Mouse (Mus musculus): Measurements from ENCODE around the gene Cyb5r1. TPM values are rescaled to one million over a fixed set of nuclear protein-coding genes. Genes with fewer than 3 reads are reported as not detected.
A peak's percentile ranks its signal among the peaks of the same experiment; 100 is the strongest.

The Cyb5r1 gene
- total RNA-seq (2021) = 10 to 100 TPM; 28.7 to 33.2 TPM

DNA sequence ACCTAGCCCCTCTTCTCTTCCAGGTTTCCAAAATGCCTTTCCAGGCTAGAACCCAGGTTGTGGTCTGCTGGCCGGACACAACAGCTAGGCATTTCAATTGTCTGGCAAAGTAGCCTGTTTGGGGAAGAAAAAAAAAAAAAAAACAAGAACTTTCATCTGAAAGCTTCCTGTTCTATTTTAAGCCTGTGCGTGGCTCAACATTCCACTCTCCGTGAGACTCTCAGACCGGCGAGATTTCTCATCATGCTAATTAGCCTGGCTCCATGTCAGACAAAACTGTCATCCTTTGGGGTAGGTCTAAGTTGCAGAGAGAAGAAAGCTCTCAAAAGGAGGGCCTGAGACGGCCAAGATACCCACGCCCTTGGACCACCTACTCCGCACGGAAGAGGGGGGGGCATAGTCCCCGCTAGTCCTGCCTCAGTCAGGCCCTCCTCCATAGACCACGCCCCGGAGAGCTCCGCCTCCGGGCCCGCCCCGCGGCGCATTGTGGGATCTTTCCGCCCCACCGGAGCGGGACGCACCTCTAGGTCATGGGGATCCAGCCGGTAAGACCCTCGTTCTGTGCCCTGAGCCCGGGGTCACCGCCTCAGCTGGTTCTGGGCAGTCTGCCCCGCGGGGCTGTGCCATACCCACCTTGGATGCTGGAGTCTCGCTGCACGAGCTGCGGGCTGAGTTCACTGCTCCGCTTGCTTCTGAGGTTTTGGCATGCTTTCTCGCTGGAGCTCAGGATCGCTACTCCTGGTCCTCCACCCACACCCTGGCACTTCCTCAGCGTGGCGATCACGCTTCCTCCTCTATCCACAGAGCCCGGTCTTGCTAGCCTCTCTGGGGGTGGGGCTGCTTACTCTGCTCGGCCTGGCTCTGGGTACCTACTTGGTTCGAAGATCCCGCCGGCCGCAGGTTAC, at the start of gene Cyb5r1:
Gene Cyb5r1, plus strand, starts transcription at position 51 of the 905 bp plus-strand sequence.
- DNase-seq (ENCODE audit: extremely low spot score in 1 of 2, low spot score in 1 of 2) = peak; percentile 34 to 53

DNA sequence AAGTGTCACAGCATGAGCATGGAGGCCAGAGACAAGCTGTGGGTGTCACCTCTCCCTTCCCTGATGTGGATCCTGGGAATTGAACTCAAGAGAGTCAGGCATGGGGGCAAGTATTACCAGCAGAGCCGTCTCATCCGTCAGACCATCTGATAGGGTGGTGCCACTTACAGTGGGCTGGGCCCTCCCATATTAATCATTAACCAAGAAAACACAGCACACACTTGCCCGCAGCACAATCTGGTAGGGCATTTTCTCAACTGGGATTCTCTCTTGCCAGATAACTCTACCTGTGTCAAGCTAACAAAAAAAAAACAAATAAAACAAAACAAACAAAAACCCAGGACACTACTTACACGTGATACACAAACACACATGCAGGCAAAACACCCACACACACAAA, 47.9 kb upstream of the Cyb5r1 start:
- DNase-seq (ENCODE audit: extremely low spot score in 1 of 2, low spot score in 1 of 2) = no peak

DNA sequence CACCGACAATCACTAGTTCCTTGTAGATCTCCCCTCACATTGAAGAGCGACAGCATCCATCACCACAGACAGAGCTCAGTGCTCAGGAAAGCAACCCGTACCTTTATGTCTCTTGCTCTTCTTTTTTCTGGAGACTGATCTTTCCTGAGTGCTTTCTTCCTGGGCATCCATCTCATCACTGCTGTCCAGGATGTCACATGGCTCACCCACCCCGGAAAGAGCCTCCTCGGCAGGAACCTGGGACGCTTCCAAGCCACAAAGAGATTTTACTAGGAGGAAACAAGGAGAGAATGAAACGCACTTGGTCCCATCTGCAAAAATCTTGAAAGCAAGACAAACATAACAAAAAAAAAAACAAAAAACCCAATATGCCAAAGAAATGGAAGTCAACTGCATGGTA, 44.7 kb upstream of the Cyb5r1 start:
- no peak for DNase-seq (ENCODE audit: extremely low spot score in 1 of 2, low spot score in 1 of 2)

DNA sequence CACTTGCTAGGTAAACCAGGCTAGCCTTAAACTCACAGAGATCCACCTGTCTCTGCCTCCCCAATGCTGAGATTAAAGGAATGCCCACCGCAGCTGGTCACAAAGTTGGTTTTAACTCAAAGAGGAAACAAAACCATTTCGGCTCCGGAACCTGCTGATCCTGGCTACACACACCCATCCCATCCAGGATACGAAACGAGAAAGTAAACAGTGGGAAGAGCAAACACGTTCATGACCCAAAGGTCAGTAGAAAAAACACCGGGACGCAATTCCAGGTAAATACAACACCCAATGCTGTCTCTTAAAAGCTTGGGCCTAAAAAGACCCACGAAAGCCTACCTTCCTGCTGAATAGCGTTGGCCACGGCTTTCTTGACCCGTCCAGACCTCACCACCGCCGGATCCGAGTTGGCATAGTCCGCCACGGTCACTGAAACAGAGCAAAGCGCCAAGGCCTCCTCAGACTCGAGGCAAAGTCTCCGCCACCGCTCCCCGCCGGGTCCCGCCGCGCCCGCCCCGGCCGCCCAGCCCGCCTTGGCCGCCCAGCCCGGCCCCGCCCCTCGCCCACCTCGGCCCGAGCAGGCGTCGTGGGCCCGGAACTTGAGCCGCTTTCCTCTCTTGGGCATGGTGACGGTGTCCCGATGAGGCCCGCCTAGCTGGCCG, 44.0 kb upstream of the Cyb5r1 start:
- DNase-seq (ENCODE audit: extremely low spot score in 1 of 2, low spot score in 1 of 2) = no peak

DNA sequence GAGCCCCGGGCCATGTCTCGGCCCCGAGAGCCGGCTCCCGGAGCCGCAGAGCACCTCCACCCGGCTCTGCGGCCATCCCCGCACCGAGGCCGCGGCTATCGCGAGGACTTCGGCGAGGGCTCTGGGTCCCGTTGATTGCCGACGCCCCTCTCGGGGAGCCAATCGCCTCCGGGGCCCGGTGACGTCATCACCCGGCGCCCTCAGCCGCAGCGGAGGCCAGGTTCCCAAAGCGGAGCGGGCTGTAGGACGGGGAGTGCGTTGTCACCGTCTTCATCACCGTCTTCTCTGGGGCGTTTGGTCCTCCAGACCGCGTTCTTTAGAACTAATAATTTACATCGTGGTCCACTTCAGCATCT, 43.5 kb upstream of the Cyb5r1 start, which contains the start of gene Tmem183a:
Gene Tmem183a, minus strand, starts transcription at position 123 of the 356 bp plus-strand sequence.
- DNase-seq (ENCODE audit: extremely low spot score in 1 of 2, low spot score in 1 of 2) = peak; percentile 96 to 97

DNA sequence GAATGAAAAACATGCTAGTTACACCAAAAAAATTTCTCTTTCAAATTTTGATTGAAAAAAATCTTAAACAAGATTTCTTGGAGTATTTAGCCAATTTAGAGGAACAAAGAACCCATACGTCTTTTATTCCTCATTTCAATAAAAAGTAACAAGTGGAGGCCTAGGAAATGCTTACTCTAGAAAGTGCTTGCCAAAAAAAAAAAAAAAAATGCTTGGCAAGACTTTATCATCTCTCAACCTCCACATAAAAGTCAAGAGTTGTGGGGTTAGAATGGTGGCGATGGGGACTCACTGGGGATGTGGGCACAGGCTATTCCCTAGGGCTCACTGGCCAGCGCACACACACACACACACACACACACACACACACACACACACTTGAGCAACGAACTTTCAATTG, 42.2 kb upstream of the Cyb5r1 start:
- no peak for DNase-seq (ENCODE audit: extremely low spot score in 1 of 2, low spot score in 1 of 2)

DNA sequence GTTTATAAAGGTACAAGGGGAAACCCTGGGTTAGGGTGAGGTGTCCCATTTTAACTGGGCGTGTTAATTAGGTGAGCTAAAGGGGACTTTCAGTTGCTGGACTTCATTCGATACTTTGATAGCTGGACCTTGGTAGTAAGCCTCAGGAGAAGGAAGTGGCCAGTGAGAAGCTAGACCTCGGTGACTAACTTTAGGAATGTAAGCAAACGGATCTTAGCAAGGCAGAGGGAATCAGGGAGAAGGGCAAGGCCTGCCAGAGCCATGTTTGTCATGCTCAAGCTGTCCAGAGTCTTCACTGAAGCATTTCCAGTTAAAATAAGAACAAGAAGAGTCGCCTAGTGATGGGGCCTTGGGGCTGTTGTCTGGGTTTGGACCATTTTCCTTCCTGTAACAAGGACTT, 39.9 kb upstream of the Cyb5r1 start:
- no peak for DNase-seq (ENCODE audit: extremely low spot score in 1 of 2, low spot score in 1 of 2)

DNA sequence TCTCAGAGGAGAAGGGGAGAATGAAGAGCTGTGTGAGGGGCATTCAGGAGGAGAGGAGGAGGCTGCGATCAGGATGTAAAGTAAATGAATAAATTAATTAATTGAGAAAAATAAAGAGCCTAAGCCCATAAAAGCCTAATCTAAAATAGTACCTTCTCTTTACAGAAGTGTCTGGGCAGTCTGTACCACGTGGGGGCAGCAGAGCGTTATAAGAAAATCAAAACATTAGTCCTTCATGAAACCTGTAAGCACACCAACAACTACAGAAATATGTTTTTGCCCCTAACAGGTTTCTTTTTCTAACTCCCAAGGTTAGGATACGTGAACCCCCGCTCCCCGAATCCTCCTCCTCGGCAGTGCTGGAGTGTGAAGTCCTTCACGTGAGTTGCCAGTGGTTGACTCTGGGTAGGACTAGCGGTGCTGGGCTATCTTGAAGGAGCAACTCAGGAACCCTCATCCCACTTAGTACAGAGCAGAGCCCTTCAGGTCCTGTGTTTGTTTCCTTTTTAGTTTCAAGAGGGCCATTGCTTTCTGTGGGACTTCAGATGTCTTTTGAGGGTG, 36.5 kb upstream of the Cyb5r1 start:
- DNase-seq (ENCODE audit: extremely low spot score in 1 of 2, low spot score in 1 of 2) = peak; percentile 47 to 77

DNA sequence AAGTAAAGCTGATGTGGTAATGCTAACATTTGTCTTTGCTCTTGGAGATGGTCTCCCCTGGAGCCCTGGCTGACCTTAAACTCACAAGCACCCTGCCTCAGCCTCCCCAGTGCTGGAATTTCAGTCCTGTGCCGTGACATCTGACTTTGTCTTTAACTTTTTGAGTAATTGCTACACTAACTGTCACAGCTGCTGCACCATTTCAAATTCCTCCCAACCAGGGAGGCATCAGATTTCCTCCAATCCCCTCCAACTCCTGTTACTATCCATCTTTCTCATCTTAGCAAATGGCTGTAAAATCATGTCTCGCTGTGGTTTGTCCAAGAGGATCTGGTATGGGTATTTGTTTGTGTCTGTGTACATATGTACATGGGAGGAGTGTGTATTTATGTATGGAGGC, 31.2 kb upstream of the Cyb5r1 start:
- no peak for DNase-seq (ENCODE audit: extremely low spot score in 1 of 2, low spot score in 1 of 2)

DNA sequence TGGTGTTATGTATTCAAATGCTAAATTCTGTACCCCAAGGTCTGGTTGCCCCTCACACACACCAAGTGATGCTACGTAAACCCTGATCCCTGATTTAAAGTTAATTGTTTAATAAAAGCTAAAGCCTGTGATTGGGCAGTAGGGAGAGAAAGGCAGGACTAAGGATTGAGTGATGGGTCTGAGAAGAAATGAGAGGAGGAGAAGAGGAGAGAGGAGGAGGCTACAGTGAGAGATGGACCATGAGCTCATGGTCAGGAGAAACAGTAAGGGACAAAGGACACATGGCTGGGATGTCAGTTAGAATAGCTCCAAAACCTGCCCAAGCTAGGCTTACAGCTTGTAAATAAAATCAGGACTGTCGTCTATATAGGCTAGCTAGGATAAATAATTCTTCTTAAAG, 24.3 kb upstream of the Cyb5r1 start:
- DNase-seq (ENCODE audit: extremely low spot score in 1 of 2, low spot score in 1 of 2) = no peak

DNA sequence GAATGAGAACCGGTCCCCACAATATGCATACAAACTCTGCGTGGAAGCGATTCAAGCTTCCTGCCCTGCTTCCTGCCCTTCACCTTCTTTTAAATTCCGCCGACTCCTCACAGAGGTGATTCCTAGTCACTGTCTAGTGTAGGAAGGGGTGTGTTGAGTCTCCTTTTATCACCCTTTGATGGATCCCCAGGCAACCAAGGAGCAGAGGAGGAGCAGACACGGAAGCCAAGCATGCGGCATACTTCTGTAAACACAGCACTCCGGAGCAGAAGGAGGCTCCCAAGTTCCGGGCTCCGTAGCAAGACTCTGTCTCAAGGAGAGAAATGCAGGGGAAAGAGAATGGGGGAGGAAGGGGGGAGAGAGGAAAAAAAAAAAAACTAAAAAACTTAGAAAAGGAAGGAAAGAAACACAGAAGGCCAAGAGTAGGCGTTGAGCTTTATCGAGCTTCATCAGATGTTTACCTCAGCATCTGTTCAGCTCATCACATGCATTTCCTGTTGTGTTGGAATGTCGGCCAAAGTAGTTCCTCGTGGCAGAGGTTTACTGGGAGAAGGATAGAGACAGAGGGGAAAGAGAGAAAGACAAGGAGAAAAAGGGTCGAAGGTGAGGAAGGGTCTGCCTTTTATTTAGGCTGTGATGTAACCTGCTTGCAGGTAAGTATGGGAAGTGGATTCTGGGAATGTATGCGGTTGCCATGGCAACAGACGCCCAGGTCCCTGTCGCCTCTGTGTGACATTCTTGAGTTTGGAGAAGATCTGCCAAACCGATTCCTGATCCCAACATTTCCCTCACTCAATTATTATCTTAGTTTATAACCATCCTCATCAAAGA, 23.3 kb upstream of the Cyb5r1 start:
- no peak for DNase-seq (ENCODE audit: extremely low spot score in 1 of 2, low spot score in 1 of 2)

DNA sequence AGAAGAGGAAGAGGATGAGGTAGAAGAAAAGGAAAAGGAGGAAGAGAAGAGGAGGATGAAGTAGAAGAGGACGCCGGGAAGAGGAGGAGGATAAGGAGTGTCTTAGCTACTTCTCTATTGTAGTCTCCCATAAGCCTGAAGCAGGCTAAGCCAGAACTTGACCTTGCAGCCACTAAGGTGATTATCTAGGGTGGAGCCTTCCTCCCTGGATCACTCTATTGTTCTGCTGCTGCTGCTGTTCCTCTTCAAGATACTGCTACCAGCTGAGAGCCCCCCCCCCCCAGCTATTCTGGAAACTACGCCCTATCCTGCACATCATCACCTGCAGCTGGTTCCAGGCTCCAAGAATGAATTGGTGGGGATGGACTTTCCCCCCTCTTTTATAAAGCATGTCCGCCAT, 20.8 kb upstream of the Cyb5r1 start:
- DNase-seq (ENCODE audit: extremely low spot score in 1 of 2, low spot score in 1 of 2) = no peak

DNA sequence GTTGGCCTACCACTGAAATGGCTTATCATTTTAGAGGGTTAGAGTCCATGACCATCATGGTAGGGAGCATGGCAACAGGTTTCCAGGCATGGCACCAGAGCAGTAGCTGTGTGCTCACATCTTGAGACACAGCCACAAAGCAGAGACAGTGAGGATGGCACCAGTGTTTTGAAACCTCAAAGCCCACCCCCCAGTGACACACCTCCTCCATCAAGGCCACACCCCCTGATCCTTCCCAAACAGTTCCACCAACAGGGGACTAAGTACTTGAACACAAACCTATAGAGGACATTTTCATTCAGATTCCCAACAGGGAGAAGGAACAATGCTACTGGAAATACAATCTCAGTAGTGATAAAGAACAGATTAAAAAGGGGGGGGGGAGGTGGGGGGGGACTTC, 20.2 kb upstream of the Cyb5r1 start:
- no peak for DNase-seq (ENCODE audit: extremely low spot score in 1 of 2, low spot score in 1 of 2)

DNA sequence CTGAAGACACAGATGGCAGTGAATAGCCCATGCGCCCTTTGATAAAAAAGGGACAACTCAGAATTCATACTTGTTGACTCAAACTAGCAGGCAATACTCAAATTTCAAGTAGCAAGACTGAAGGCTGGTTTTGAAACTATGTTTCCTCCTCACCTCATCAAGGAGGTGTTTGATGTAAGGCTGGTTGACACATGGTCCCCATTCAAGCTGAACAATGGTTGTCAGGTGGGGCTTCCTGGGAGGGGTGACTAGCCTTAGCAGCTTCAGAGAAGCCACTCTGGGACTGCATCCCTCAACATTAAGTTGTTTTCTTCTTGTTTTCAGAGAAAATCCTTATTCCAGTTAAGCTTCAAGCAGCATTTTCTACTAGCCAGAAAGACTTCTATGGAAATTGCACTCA, 19.7 kb upstream of the Cyb5r1 start, which contains the start of gene 4933406M09Rik:
Gene 4933406M09Rik, plus strand, starts transcription at position 275 of the 400 bp plus-strand sequence.
- no peak for DNase-seq (ENCODE audit: extremely low spot score in 1 of 2, low spot score in 1 of 2)

DNA sequence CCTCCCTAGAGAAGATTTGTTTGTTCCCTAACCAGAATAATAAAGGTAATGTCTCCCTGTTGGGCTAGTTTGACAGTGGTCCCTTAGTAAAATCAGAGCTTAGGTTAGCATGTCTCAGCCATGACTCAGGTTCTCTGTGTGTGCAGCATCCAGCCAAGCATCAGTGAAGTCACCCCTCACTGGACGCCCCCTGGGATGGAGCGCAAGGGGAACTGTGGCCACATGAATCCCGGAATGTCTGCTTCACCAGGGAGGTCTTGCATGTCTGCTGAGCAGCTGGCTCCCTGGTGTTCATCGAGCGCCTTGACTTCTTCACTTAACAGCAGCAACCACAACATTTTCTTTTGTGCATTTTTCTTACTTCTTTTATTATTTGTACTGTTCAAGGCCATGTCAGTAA, 11.5 kb upstream of the Cyb5r1 start:
- no peak for DNase-seq (ENCODE audit: extremely low spot score in 1 of 2, low spot score in 1 of 2)

DNA sequence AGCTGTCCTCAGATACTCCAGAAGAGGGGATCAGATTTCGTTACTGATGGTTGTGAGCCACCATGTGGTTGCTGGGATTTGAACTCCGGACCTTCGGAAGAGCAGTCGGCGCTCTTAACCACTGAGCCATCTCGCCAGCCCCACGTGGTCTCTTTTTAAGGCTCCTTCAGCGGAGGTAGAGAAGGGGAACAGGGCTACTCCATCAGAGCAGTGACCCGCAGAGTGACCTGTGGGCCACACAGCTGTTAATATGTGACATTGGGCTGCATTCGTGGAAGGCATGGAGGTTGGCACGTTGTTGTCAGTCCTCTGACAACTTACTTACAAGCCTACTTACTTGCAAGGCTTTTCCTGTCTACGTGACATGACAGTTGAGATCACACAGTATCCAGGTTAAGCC, 7.1 kb upstream of the Cyb5r1 start:
- no peak for DNase-seq (ENCODE audit: extremely low spot score in 1 of 2, low spot score in 1 of 2)

DNA sequence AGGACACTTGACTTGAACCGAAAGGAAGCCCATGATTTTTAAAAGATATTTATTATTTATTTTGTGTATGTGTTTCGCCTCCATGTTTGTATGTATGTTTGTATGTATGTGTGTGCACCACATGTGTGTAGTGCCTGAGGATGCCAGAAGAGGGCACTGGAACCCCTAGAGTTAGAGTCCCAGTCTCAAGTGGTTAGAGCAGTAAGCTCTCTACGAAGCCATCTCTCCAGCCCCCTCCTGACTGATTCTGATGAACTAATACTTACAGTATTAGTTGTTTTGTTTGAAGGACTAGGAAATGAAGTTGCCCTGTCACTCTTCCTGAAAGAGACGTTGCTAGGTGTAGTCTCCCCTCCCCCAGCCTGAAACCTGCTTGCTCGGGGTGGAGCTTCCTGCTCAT, 5.6 kb upstream of the Cyb5r1 start:
- DNase-seq (ENCODE audit: extremely low spot score in 1 of 2, low spot score in 1 of 2) = no peak

DNA sequence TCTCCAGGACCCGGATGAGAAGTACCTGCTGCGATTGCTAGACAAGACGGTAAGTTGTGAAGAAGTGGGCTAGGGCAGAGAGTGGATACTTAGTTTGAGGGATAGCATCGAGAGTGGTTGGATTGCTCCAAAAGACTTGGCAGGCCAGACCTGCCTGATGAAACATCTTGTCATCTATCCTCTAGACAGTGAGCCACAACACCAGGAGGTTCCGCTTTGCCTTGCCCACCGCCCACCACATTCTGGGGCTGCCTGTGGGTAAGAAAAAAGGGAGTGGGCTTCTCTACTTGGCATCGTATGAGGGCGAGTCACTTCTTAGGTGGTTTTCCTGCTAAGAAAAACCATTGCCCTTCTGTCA, 1.0 kb downstream of the Cyb5r1 start:
- DNase-seq (ENCODE audit: extremely low spot score in 1 of 2, low spot score in 1 of 2) = no peak

DNA sequence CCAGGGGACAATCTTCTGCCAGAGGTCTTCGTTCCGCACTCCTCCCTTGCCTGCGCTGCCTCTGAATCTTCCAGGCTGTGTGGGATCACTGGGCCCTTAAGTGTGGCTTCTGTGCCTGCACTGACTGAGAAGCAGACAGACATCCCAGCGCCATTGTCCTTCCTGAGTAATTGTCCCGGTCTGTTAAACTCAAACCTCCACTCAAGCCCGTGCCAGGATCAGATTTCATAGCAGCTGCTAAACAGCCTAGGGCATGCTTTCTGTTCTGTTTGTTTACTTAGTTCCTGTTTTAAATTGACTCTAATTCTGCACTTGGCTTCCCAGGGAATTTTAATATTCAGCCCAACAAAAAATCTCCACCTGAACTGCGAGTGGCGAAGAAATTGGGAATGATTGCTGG, 2.7 kb downstream of the Cyb5r1 start:
- DNase-seq (ENCODE audit: extremely low spot score in 1 of 2, low spot score in 1 of 2) = no peak

DNA sequence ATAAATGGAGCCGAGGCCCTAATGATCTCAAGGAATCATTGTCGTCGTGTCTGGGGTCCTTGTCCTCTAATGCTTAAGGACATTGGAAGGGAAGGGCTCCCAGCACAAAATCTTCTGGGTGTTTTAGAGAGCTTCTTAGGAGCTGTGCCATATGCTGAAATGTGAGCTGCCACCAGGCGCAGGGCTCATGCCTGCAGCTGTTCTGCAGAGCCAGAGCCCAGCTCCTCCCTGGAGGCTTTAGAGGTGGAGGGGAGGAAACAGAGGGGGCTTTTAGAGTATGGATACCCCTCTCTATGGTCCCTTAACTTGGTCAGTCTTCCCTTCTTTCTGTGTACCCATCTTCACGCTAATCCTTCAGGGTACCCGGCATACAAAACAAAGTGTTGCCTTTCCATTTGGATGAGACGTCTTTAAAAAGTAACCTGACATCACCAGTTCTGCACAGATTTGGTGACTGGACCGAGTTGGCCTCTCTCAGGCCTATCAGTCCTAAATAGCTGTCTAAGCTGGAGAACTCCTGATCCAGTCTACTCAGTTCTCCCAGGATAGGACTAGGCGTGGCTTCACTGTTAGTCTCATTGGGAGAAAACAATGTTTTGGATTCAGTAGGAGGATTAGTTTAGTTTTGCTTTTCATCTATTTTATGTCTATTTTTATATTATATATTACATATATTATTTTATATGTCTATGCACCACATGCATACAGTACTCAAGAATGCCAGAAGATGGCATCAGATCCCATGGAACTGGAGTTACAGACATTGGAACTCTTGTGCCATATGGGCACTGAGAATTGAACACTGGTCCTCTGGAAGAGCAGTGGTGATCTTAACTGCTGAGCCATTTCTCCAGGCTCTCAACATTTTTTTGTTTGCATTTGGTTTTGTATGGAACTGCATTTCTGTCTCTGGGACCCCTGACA, 6.6 kb downstream of the Cyb5r1 start:
- no peak for DNase-seq (ENCODE audit: extremely low spot score in 1 of 2, low spot score in 1 of 2)
